Mouse (Mus musculus): ENCODE data around the gene Gm8300. TPM values are rescaled to one million over a fixed set of nuclear protein-coding genes. Genes with fewer than 3 reads are reported as not detected.
A peak's percentile ranks its signal among the peaks of the same experiment; 100 is the strongest.
"Not testable (repeated sequence)": the region's sequence is repeated elsewhere in the genome, so short reads cannot be mapped to it uniquely, and the experiment has no call there.

The Gm8300 gene
- polyA plus RNA-seq (2016; fragmentation: Nextera tagmentation; extraction: Ambion mirVana) = not detected in 2 replicates

- H3K4me3 ChIP-seq (replicated peaks); H3K27ac ChIP-seq; H3K9ac ChIP-seq; H3K9me3 ChIP-seq; H3K4me2 ChIP-seq; H3K4me1 ChIP-seq; H3K36me3 ChIP-seq (replicated peaks); H3K27me3 ChIP-seq; ATAC-seq (ENCODE audit: low FRiP score): not testable (repeated sequence)
- 84% methylated on average over 4 of the region's 4 CpGs for WGBS
Observed at GRCm38 (mm10) chr12:87514016-87514415, at the start of gene Gm8300. Gene Gm8300 (plus strand): TSS chr12:87514316.

DNA sequence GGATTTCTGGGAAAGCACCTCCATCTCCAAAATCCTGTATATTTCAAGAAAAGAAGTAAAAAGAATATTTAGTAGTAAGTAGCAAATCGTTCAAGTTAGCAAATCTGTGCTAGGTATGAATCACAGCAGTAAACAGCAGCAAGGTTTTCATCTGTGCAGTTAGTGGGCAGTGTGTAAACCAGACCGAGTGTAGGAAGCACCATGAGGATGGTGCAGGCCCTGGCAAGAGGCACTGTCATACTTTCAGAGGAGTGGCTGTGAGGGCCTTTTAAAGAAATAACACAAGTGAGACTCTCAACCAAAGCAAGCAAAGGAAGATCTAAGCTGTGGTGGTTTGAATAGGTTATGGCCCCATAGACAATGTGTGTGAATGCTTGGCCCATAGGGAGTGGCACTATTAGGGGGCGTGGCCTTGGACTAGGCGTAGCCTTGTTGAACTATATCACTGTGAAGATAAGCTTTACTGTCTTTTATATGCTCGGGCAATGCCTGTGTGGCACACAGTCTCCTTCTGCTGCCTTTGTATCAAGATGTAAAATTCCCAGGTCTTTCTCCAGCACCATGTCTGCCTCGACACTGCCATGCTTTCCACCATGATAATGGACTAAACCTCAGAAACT lies 49.3 kb upstream of the Gm8300 start:
- H3K27me3 ChIP-seq = no peaks in the 10 kb centered on the region
- no peaks in the 10 kb centered on the region for H3K9me3 ChIP-seq
- H3K4me3 ChIP-seq (replicated peaks) = no peak overlapping the region
- peaks cover 4% of the 10 kb centered on the region; the same call in 1 of the 2 replicates for H3K4me1 ChIP-seq
- no peak overlapping the region for H3K27ac ChIP-seq
- no peak overlapping the region for H3K9ac ChIP-seq
- no peak for ATAC-seq (ENCODE audit: low FRiP score)
- no peak overlapping the region for H3K4me2 ChIP-seq
- WGBS = 90% methylated on average over 6 of the region's 6 CpGs
- peaks cover 80% of the 10 kb centered on the region for H3K36me3 ChIP-seq (replicated peaks)

DNA sequence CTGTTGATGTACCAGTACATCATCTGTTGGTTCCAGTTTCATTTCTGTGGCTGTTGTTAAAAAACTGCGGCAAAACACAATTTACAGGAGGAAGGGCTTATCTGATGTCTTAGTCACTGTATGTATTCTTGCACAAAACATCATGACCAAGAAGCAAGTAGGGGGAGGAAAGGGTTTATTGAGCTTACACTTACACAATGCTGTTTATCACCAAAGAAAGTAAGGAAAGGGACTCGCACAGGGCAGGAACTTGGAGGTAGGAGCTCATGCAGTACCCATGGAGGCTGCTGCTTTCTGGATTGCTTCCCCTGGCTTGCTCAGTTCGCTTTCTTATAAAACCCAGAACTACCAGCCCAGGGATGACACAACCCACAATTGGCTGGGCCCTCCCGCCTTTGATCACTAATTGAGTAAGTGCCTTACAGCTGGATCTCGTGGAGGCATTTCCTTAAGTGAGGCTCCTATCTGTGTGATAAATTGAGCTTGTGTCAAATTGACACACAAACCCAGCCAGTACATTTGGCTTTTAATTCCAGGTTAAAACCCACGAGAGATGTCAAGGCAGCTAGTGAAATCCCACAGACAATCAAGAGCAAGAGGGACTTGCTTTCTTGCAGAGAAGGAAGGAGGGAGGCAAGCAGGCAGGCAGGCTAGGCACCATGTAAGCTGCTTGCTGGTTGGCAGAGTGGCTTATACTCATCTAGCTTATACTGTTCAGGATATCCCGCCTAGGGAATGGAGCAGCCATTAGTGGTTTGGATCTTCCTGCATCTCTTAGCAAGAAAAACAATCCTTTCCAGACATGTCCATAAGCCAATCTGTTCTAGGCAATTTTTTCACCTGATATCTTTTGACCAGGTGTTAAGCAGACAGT lies 43.6 kb upstream of the Gm8300 start:
- no peak for ATAC-seq (ENCODE audit: low FRiP score)
- Histone ChIP-seq H3K9ac (peak overlapping the region; percentile 85; the same call in 1 of the 2 replicates), H3K27ac (no peak overlapping the region), H3K4me3 (replicated peaks) (peak overlapping the region; percentile 77), H3K9me3 (no peaks in the 10 kb centered on the region), H3K4me2 (peak overlapping the region; percentile 67), H3K36me3 (replicated peaks) (peaks cover 28% of the 10 kb centered on the region), H3K4me1 (peaks cover 20% of the 10 kb centered on the region), H3K27me3 (0 out of 2 replicates have a peak, but pooled peaks cover 5% of the 10 kb centered on the region)
- WGBS = 74% methylated on average over 7 of the region's 7 CpGs

DNA sequence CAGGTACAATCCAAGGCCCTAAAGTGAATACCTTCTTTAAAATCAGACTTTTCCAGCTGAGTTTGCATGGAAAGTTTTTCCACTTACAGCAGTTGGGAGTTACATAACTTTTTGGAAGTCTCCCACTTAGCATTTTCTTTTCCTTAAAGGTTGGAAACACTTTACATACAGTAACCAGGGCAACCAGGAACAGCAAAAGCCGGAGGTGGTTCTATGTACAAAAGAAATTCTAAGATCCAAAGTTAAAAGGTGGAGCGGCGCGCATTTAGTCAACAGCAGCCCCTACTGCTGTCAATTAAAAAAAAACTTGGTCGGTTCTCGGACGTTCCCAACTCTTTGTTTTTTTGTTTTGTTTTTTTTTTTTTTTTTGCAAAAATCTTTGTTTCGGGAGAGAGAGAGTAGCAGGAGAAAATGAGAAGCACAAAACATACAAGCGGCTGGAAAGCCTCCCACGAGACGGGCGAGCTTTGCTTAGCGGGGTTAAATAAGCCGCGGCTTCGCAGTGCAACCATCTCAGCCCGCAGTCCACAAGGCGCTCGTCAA lies 42.6 kb upstream of the Gm8300 start:
- ATAC-seq (ENCODE audit: low FRiP score) = no peak
- H3K4me3 ChIP-seq (replicated peaks) = peak overlapping the region; percentile 77
- WGBS = under 1% methylated on average over 19 of the region's 19 CpGs

DNA sequence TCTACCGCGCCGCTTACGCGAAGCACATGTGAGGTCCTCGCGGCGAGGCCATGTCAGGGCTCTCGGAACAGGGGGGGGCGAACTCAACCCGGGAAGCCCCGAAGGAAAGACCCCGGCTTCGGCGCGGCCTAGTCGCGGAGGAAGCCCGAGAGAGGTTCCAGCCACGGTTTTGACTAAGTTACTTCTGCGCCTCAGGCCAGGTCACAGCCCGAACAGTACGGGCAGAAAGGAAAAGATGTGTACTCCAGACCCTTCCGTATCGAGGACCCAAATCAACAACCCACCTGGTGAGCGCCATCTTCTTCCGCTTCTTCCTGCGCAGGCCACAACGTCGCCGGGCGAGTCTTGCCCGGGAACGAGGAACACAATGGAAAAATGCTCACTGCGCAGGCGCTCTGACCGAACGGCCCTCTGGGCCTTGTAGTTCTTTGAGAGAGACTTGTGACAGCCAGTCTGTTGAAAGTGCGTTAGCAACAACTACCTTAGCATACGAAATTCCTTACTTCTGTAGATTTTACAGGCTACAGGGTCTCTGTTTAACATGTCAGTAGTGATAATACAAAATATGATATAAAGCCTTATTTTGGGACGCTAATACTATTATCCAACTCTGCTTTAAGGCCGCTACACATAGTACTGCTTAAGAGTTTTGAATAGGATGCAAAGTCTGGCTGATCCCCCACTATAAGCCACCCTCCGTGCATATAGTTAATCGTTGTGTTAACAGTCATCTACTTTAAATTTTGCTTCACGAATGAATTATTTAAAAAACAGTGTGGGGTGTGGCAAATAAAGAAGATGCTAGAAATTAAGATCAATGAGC lies 41.9 kb upstream of the Gm8300 start, which contains the start of gene Snw1:
Gene Snw1, minus strand, starts transcription at position 311 of the 823 bp plus-strand sequence.
- Histone ChIP-seq H3K4me2 (peak within 1 kb of the TSS; percentile 67), H3K36me3 (replicated peaks) (peaks cover 17% of the 10 kb centered on the region), H3K9ac (peak within 1 kb of the TSS; percentile 85), H3K4me1 (peaks cover 17% of the 10 kb centered on the region), H3K27me3 (0 out of 2 replicates have a peak, but pooled peaks cover 5% of the 10 kb centered on the region), H3K4me3 (replicated peaks) (peak within 1 kb of the TSS; percentile 77), H3K27ac (peak within 1 kb of the TSS; percentile 85), H3K9me3 (no peaks in the 10 kb centered on the region)
- WGBS = 3% methylated on average over 45 of the region's 45 CpGs
- peak; percentile 96 for ATAC-seq (ENCODE audit: low FRiP score)

More for the DNA sequence above, 42.6 kb upstream of the Gm8300 start:
- Histone ChIP-seq H3K4me2 (peak overlapping the region; percentile 67), H3K27ac (peak overlapping the region; percentile 85), H3K27me3 (0 out of 2 replicates have a peak, but pooled peaks cover 5% of the 10 kb centered on the region), H3K9me3 (no peaks in the 10 kb centered on the region), H3K36me3 (replicated peaks) (peaks cover 24% of the 10 kb centered on the region), H3K4me1 (peaks cover 17% of the 10 kb centered on the region), H3K9ac (peak overlapping the region; percentile 85)

DNA sequence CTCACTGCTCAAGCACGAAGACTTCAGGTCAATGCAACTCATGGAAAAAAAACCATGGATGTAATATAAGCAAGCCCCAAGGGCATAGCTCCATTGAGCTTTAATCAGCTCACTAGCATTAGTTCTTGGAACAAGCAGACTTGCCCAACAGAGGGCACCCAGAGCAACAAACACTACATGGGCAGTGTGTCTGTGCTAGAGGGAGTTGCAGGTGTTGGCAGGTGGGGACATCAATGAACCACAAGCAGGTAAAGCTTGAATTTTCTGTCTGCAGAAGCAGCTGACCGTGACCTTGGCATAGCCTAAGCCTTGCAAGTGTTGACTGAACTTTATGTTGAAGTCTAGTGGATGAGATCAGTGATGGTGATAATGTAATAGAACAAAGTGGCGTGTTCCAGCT lies 39.4 kb upstream of the Gm8300 start:
- Histone ChIP-seq H3K4me1 (peaks cover 16% of the 10 kb centered on the region), H3K27me3 (0 out of 2 replicates have a peak, but pooled peaks cover 5% of the 10 kb centered on the region), H3K9ac (no peak overlapping the region), H3K27ac (no peak overlapping the region), H3K4me3 (replicated peaks) (no peak overlapping the region), H3K4me2 (no peak overlapping the region), H3K36me3 (replicated peaks) (0 out of 2 replicates have a peak, but pooled peaks cover 1% of the 10 kb centered on the region), H3K9me3 (no peaks in the 10 kb centered on the region)
- ATAC-seq (ENCODE audit: low FRiP score) = no peak
- WGBS = 75% methylated on average over 3 of the region's 3 CpGs

DNA sequence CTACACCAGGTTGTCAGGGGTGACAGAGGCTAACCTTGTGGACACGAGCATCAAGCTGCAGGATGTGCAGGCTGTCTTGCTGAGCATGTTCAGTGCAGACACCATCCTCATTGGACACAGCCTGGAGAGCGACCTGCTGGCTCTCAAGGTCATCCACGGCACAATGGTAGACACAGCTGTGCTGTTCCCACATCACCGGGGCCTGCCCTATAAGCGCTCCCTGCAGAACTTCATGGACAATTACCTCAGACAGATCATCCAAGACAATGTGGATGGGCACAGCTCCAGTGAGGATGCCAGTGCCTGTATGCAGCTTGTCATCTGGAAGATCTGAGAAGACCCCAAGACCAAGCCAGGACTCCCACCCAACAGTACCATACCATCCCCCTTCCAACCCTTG lies 31.6 kb upstream of the Gm8300 start:
- H3K4me2 ChIP-seq; H3K4me3 ChIP-seq (replicated peaks); H3K27me3 ChIP-seq; H3K9ac ChIP-seq; H3K4me1 ChIP-seq; H3K27ac ChIP-seq; H3K36me3 ChIP-seq (replicated peaks); H3K9me3 ChIP-seq; ATAC-seq (ENCODE audit: low FRiP score): not testable (repeated sequence)
- WGBS = 90% methylated on average over 5 of the region's 5 CpGs

- WGBS = 75% methylated on average over 2 of the region's 2 CpGs
- ATAC-seq (ENCODE audit: low FRiP score); H3K27ac ChIP-seq: not testable (repeated sequence)
Observed at GRCm38 (mm10) chr12:87488683-87489082, 25.4 kb upstream of the Gm8300 start.

GRCm38 (mm10) chr12:87494421-87494820 lies 19.7 kb upstream of the Gm8300 start, which contains the start of gene Gm5788:
Gene Gm5788 (plus strand): TSS chr12:87494721.
- 88% methylated on average over 3 of the region's 3 CpGs for WGBS
- not testable (repeated sequence) for ATAC-seq (ENCODE audit: low FRiP score)

More at GRCm38 (mm10) chr12:87488683-87489082, 25.4 kb upstream of the Gm8300 start:
- not testable (repeated sequence) for H3K4me1 ChIP-seq; H3K27me3 ChIP-seq; H3K4me3 ChIP-seq (replicated peaks); H3K9ac ChIP-seq; H3K9me3 ChIP-seq; H3K36me3 ChIP-seq (replicated peaks); H3K4me2 ChIP-seq

GRCm38 (mm10) chr12:87519616-87520015 lies 5.5 kb downstream of the Gm8300 start:
- H3K36me3 ChIP-seq (replicated peaks); H3K9me3 ChIP-seq; H3K4me1 ChIP-seq; H3K9ac ChIP-seq; ATAC-seq (ENCODE audit: low FRiP score); H3K4me2 ChIP-seq; H3K27ac ChIP-seq; H3K27me3 ChIP-seq; H3K4me3 ChIP-seq (replicated peaks): not testable (repeated sequence)
- 76% methylated on average over 3 of the region's 3 CpGs for WGBS

More at GRCm38 (mm10) chr12:87494421-87494820, 19.7 kb upstream of the Gm8300 start, which contains the start of gene Gm5788:
- H3K9ac ChIP-seq; H3K4me3 ChIP-seq (replicated peaks); H3K4me1 ChIP-seq; H3K36me3 ChIP-seq (replicated peaks); H3K27ac ChIP-seq; H3K9me3 ChIP-seq; H3K27me3 ChIP-seq; H3K4me2 ChIP-seq: not testable (repeated sequence)

- Histone ChIP-seq H3K9me3 (no peaks in the 10 kb centered on the region), H3K4me2 (no peak overlapping the region), H3K4me1 (no peaks in the 10 kb centered on the region), H3K27ac (no peak overlapping the region), H3K36me3 (replicated peaks) (no peaks in the 10 kb centered on the region), H3K27me3 (no peaks in the 10 kb centered on the region), H3K4me3 (replicated peaks) (no peak overlapping the region), H3K9ac (no peak overlapping the region)
- 83% methylated on average over 3 of the region's 3 CpGs for WGBS
- no peak for ATAC-seq (ENCODE audit: low FRiP score)
Observed at GRCm38 (mm10) chr12:87543927-87544326, 29.8 kb downstream of the Gm8300 start.
